Mouse (Mus musculus) forebrain, embryonic 16.5 days (tissue): ENCODE results near the gene Tmem44. TPM values are rescaled to one million over a fixed set of nuclear protein-coding genes. Genes with fewer than 3 reads are reported as not detected.
"Not testable (repeated sequence)": the region's sequence is repeated elsewhere in the genome, so short reads cannot be mapped to it uniquely, and the experiment has no call there.

Source experiments
- ATAC-seq: fragments of 200-750 bp; cut with Nextera tagmentation; 2 replicates; pipeline ENCODE4 v1.8.0; 2017; ENCODE audit warnings: mild to moderate bottlenecking, moderate library complexity
- H3K27ac ChIP-seq: fragments of 300-500 bp; sonication (generic); 2 replicates; pipeline ENCODE4 v1.5.1; 2014; ENCODE audit warnings: low read length, control low read depth
- H3K27me3 ChIP-seq: fragments of 300-500 bp; sonication (generic); replicated peaks from 2 replicates; pipeline ENCODE4 v1.6.1; 2014; ENCODE audit warnings: low read length; ENCODE audit not compliant: control insufficient read depth, insufficient read depth
- H3K36me3 ChIP-seq: fragments of 300-500 bp; sonication (generic); 2 replicates; pipeline ENCODE4 v1.6.1; 2014; ENCODE audit not compliant: control insufficient read depth, insufficient read depth
- H3K4me1 ChIP-seq: fragments of 300-500 bp; sonication (generic); replicated peaks from 2 replicates; pipeline ENCODE4 v1.6.1; 2014; ENCODE audit warnings: low read length; ENCODE audit not compliant: control insufficient read depth, insufficient read depth
- H3K4me2 ChIP-seq: fragments of 300-500 bp; sonication (generic); 2 replicates; pipeline ENCODE4 v1.6.1; 2014; ENCODE audit warnings: mild to moderate bottlenecking, low read length, control low read depth
- H3K4me3 ChIP-seq: fragments of 300-500 bp; sonication (generic); replicated peaks from 2 replicates; pipeline ENCODE4 v1.5.1; 2014; ENCODE audit warnings: mild to moderate bottlenecking, low read length, control low read depth
- H3K9ac ChIP-seq: fragments of 300-500 bp; sonication (generic); replicated peaks from 2 replicates; pipeline ENCODE4 v1.6.1; 2014; ENCODE audit warnings: low read depth, low read length, control low read depth
- H3K9me3 ChIP-seq: fragments of 300-500 bp; sonication (generic); 2 replicates; pipeline ENCODE4 v1.6.1; 2016; ENCODE audit warnings: low read length; ENCODE audit not compliant: control insufficient read depth
- WGBS: fragments of 180-500 bp; shearing (Covaris S2); extraction: QIAGEN DNeasy Blood & Tissue Kit; methylation state at CpG from one replicate; pipeline ENCODE4 v1.1.7; 2014; 5-methylcytosine and 5-hydroxymethylcytosine counted together
- polyA plus RNA-seq: library from polyadenylated mRNA; unstranded; fragments of >200 nt; fragmentation: Nextera tagmentation; extraction: Ambion mirVana; gene quantifications from 2 replicates; pipeline ENCODE4 v1.2.1, GENCODE M21; 2015

Tmem44 gene
- polyA plus RNA-seq, 1 experiment from 2014 or later = 106 TPM

DNA sequence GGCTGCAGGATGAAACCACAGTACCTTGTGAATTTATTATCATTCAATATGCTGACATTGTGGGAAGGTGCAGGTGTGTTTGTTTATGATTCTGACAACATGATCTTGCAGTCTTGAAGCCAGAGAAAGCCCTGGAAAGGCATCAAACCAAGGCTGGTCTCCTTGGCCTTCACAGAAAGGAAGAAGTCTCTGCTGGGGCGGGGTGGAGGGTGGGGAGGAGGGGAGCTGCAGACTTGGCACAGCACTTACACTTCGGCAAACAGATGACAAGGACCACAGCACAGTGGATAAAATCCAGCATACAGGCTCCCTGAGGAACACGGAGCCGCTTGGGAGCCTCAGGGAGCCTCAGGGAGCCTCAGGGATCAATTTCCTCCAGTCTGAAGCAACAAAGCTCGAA, 78.2 kb downstream of the Tmem44 start:
- Histone ChIP-seq H3K36me3 (no peaks in the 10 kb centered on the region), H3K4me1 (peaks cover 7% of the 10 kb centered on the region), H3K9me3 (peaks cover 6% of the 10 kb centered on the region), H3K4me2 (no peak overlapping the region), H3K4me3 (no peak overlapping the region), H3K27ac (no peak overlapping the region), H3K9ac (no peak overlapping the region), H3K27me3 (no peaks in the 10 kb centered on the region)
- 70% methylated on average over 5 of the region's 5 CpGs for WGBS
- no peak for ATAC-seq

DNA sequence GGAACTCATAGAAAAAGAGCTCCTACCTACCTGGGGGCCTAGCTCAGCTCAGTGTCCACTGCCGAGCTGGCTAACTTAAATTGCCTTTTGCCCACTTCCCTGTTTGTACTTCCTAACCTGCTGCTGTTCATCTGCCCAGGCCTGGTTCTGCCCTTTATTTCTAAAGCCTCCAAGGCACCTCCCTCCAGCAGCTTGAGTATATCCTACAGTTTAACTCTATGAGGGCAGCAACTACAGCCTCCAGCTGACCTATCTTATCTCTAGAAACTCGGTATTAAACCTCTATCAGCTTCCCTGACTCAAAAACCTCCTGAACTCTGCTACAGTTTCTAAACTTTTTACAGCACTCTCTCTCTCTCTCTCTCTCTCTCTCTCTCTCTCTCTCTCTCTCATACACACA, 78.7 kb downstream of the Tmem44 start:
- Histone ChIP-seq H3K9me3 (peaks cover 6% of the 10 kb centered on the region), H3K27ac (no peak overlapping the region), H3K4me2 (no peak overlapping the region), H3K4me1 (peaks cover 7% of the 10 kb centered on the region), H3K9ac (no peak overlapping the region), H3K36me3 (no peaks in the 10 kb centered on the region), H3K27me3 (no peaks in the 10 kb centered on the region), H3K4me3 (no peak overlapping the region)
- WGBS = 75% methylated on average over 2 of the region's 2 CpGs
- ATAC-seq = no peak

DNA sequence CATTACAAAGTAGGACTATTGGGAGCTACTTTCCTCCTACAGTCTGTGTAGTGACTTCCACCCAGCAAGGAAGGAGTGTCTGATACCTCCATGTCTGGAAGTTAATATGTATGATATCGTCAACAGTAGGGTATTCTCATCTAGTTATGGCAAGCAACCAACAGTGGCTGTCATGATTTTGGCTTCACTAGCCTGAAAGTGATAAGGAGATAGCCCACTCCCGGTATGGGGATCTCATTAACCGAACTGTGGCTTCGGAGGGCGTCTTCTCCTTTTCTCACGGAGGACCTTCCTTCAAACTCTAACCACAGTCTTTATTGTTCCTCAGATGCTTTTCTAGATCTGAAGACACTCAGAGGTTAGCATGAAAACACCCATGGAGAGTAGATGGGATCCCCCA, 81.7 kb downstream of the Tmem44 start:
- ATAC-seq = no peak
- no peaks in the 10 kb centered on the region for H3K4me1 ChIP-seq
- H3K4me2 ChIP-seq = no peak overlapping the region
- H3K27me3 ChIP-seq = no peaks in the 10 kb centered on the region
- peaks cover 6% of the 10 kb centered on the region for H3K9me3 ChIP-seq
- H3K4me3 ChIP-seq = no peak overlapping the region
- H3K9ac ChIP-seq = no peak overlapping the region
- WGBS = 91% methylated on average over 6 of the region's 6 CpGs
- H3K27ac ChIP-seq = no peak overlapping the region
- no peaks in the 10 kb centered on the region for H3K36me3 ChIP-seq

DNA sequence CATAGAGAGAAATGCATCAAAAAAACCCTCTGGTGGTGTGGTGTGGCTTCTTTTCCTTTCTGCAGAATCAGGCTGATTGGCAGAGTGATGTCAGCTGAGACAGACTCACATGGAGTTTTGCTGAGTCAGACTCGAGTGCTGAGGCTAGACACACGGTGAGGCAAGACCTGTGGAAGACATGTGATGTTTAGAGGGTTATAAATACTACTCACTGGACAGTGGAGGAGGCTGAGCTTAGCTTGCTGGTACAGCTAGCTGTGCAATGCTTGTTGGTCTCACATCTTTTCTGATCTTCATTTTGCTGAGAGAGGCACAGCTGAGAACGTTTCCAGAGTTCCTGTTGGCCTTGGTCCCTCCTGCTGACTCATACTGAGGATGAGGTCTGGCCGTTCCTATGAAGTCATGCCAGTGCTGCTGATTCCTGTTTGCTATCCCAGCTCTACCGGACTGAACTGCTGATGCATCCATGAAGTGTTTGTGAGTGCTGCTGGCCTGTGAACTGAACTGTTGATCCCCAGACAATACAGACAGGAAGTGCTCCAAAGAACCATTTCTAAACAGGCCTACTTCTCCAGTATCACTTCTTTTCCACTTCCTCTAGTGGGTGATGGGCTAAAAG, 84.9 kb downstream of the Tmem44 start:
- Histone ChIP-seq H3K4me2 (no peak overlapping the region), H3K9ac (no peak overlapping the region), H3K4me1 (no peaks in the 10 kb centered on the region), H3K27ac (no peak overlapping the region), H3K36me3 (no peaks in the 10 kb centered on the region), H3K27me3 (no peaks in the 10 kb centered on the region), H3K4me3 (no peak overlapping the region), H3K9me3 (no peaks in the 10 kb centered on the region; the same call in 1 of the 2 replicates)
- WGBS = 73% methylated on average over 5 of the region's 5 CpGs
- no peak for ATAC-seq

DNA sequence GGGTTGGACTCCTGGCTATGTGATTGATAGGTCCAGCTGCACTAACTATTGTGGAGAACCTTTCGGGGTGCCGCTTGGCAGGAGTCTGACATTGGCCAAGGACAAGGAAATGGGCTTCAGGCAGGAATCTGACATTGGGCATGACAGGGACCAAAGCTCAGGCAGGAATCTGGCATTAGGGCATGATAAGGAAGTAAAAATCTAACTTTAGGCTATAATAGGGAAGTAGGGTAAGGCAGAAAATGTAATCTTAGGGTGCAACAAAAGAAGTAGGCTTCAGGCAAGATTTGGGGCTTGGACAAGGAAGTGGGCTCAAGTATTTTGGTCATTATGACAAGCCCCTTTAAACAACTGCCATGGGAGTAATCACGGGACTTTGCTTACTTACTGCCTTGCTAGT, 85.9 kb downstream of the Tmem44 start:
- H3K9me3 ChIP-seq, H3K36me3 ChIP-seq, H3K9ac ChIP-seq, H3K4me1 ChIP-seq, H3K27ac ChIP-seq, H3K4me2 ChIP-seq, ATAC-seq, H3K27me3 ChIP-seq, H3K4me3 ChIP-seq: not testable (repeated sequence)
- 94% methylated on average over 3 of the region's 3 CpGs for WGBS

Other genes with a start within 250 kb of the Tmem44 start
- gene Gp5, start 240.1 kb downstream of the Tmem44 start, polyA plus RNA-seq = 0.21 and 0.28 TPM in 2 replicates
- 8.3 and 9.6 TPM in 2 replicates for gene Atp13a3, start 144.9 kb downstream of the Tmem44 start, polyA plus RNA-seq
- 61.1 and 63.1 TPM in 2 replicates for gene Lsg1, start 36.8 kb upstream of the Tmem44 start, polyA plus RNA-seq
- 11.3 and 12.4 TPM in 2 replicates for gene Fam43a, start 48.9 kb upstream of the Tmem44 start, polyA plus RNA-seq